Mouse (Mus musculus): ENCODE results near the gene Rpl14.

DNA sequence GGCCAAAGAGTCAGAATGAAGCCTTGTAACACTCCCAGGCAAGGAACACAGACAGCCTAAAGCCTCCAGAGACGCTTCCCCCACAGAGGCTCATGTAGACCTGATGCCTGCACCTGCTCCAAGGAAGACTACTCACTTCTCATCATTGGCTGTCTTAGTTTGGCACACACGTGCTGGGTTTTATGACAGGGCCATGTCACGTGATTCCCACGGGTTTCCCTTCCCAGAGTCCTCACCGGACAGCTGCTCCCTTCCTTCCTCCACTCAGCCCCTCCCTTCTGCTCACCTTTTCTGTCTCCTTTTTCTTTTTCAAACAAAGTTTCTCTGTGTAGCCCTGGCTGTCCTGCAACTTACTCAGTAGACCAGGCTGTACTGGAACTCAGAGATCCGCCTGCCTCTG, 39.2 kb upstream of the Rpl14 start:
- TF ChIP-seq CTCF (IDR thresholded peaks at IDR 0.05; ENCODE audit: extremely low read depth, insufficient read depth, low read length) (no peak), POLR2A (IDR thresholded peaks at IDR 0.05; ENCODE audit: extremely low read depth, insufficient read depth, low read length) (no peak)
